In the genomic region with DNA sequence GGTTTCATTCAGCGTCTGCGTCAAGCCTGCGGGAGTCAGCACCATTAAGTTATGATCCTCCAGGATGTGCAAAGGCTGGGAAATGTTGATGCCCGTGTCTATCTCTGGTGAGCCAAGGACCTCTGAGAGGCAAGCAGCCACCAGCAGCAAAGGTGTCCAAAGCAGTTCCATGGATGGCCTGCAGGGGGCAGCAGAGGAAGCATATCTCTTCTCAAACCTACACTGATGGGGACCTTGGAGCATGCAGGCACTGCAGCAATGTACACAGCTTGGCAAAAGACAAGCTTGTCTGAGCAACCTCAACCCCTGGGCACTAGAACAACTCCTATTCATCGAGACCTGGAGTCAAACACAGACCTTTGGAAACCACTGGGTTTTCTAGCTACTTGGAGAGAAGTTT, we compare ENCODE assay signal across 9 mouse cellular contexts. TPM values are rescaled to one million over a fixed set of nuclear protein-coding genes. Genes with fewer than 3 reads are reported as not detected.
DNase-seq lines count a peak whose midpoint lies in the region; ATAC-seq lines count a peak whose summit lies in the region.
"Had no signal": no experiment of that assay in that cellular context is flagged by ENCODE, and none has a peak within 500 bp of the region (broad histone marks: within the 10 kb centered on the region; RNA-seq: fewer than 3 reads in every experiment).

No protein-coding gene starts in this region.

- H3K4me2 ChIP-seq in midbrain, embryonic 14.5 days (ENCODE audit: low read length): no peak overlapping the region

- H3K4me3 ChIP-seq in heart, embryonic 10.5 days: no peak overlapping the region
- no peak overlapping the region for H3K4me3 ChIP-seq in midbrain, embryonic 14.5 days (replicated peaks; ENCODE audit: low read depth, low read length)
- H3K4me3 ChIP-seq: myocyte had no signal

- H3K27me3 ChIP-seq in heart, embryonic 10.5 days (ENCODE audit: insufficient read depth, poor library complexity, severe bottlenecking): no peaks in the 10 kb centered on the region
- H3K27me3 ChIP-seq in midbrain, embryonic 14.5 days (ENCODE audit: control insufficient read depth, insufficient read depth, low read length): no peaks in the 10 kb centered on the region

- intact Hi-C loops in left cerebral cortex, postnatal 10 days (cut with DNase I): loop anchor here (10.0 kb wide), 1 partner anchor 505 kb away; no protein-coding TSS in a partner anchor

- H3K27ac ChIP-seq in heart, embryonic 10.5 days: no peak overlapping the region
- H3K27ac ChIP-seq in midbrain, embryonic 14.5 days (replicated peaks; ENCODE audit: low read depth, low read length): no peak overlapping the region

- peak; percentile 41 for DNase-seq in heart, adult 8-10 months (ENCODE audit: low spot score)
- DNase-seq in heart, embryonic 10.5 days (ENCODE audit: low spot score): no peak
- DNase-seq in adrenal gland, postnatal 25 days: peak; percentile 83
- DNase-seq in embryo, embryonic 11.5 days (ENCODE audit: low read depth, low spot score): peak; percentile 26
- DNase-seq in kidney, adult 18-20 months: peak; percentile 92
- DNase-seq in left cerebral cortex, postnatal 10 days (ENCODE audit: extremely low spot score in 1 of 2, low spot score in 2 of 2): peak; percentile 43 to 53
- peak; percentile 65 for DNase-seq in midbrain, embryonic 14.5 days
- peak; percentile 66 for DNase-seq in testis, postnatal 14 days (ENCODE audit: low spot score)

- H3K36me3 ChIP-seq in heart, embryonic 10.5 days: no peaks in the 10 kb centered on the region
- H3K36me3 ChIP-seq in midbrain, embryonic 14.5 days (ENCODE audit: control insufficient read depth, insufficient read depth, low read length): no peaks in the 10 kb centered on the region

- no peaks in the 10 kb centered on the region for H3K4me1 ChIP-seq in heart, embryonic 10.5 days
- no peaks in the 10 kb centered on the region for H3K4me1 ChIP-seq in midbrain, embryonic 14.5 days (ENCODE audit: control insufficient read depth, insufficient read depth, low read length)

- no peaks in the 10 kb centered on the region for H3K9me3 ChIP-seq in heart, embryonic 10.5 days
- H3K9me3 ChIP-seq in midbrain, embryonic 14.5 days (ENCODE audit: control insufficient read depth, low read length): no peaks in the 10 kb centered on the region

- no peak overlapping the region for H3K9ac ChIP-seq in midbrain, embryonic 14.5 days (replicated peaks; ENCODE audit: low read length)

- ATAC-seq in midbrain, embryonic 14.5 days (ENCODE audit: low FRiP score, low TSS enrichment): no peak

- 49% methylated on average over 5 of the region's 5 CpGs for WGBS in heart, embryonic 10.5 days
- 46% methylated on average over 5 of the region's 5 CpGs for WGBS in midbrain, embryonic 14.5 days

RNA-seq across cellular contexts. Expression of a gene that starts 0.4 kb away (rescaled TPM):
- total RNA-seq in heart, adult 8-10 months (2022): 10 to 100 TPM; 17.1 to 31.6 (median 30.0) TPM
- not detected in 2 replicates for polyA plus RNA-seq in heart, embryonic 10.5 days (2016; fragmentation: Nextera tagmentation; extraction: Ambion mirVana)
- 3.0 and 3.3 TPM in 2 replicates for total RNA-seq in adrenal gland, postnatal 25 days (2021)
- under 1 TPM in 1 of 2 experiments, not detected in 1; 0.39 TPM for total RNA-seq in left cerebral cortex, postnatal 10 days (2021)
- not detected in 2 replicates for polyA plus RNA-seq in midbrain, embryonic 14.5 days (2014; fragmentation: Nextera tagmentation; extraction: Ambion mirVana)
- polyA plus RNA-seq: myocyte had no signal

RNA-seq across cellular contexts. Expression of a gene that starts 3.6 kb away (rescaled TPM):
- total RNA-seq in heart, adult 8-10 months (2022): under 1 TPM in 1 of 4 experiments, not detected in 3; 0.12 TPM
- not detected in 2 replicates for polyA plus RNA-seq in heart, embryonic 10.5 days (2016; fragmentation: Nextera tagmentation; extraction: Ambion mirVana)
- not detected in 2 replicates for total RNA-seq in adrenal gland, postnatal 25 days (2021)
- total RNA-seq in left cerebral cortex, postnatal 10 days (2021): not detected
- 0.13 and 0.16 TPM in 2 replicates for polyA plus RNA-seq in midbrain, embryonic 14.5 days (2014; fragmentation: Nextera tagmentation; extraction: Ambion mirVana)
- polyA plus RNA-seq: myocyte had no signal

RNA-seq across cellular contexts. Expression of a gene that starts 34.5 kb away (rescaled TPM):
- not detected for total RNA-seq in heart, adult 8-10 months (2022)
- not detected in 2 replicates for polyA plus RNA-seq in heart, embryonic 10.5 days (2016; fragmentation: Nextera tagmentation; extraction: Ambion mirVana)
- not detected in 2 replicates for total RNA-seq in adrenal gland, postnatal 25 days (2021)
- total RNA-seq in left cerebral cortex, postnatal 10 days (2021): not detected
- polyA plus RNA-seq in midbrain, embryonic 14.5 days (2014; fragmentation: Nextera tagmentation; extraction: Ambion mirVana): not detected in 2 replicates
- polyA plus RNA-seq: myocyte had no signal

RNA-seq across cellular contexts. Expression of a gene that starts 40.6 kb away (rescaled TPM):
- total RNA-seq in heart, adult 8-10 months (2022): not detected
- 0.20 TPM in 1 of 2 replicates, not detected in the other for polyA plus RNA-seq in heart, embryonic 10.5 days (2016; fragmentation: Nextera tagmentation; extraction: Ambion mirVana)
- total RNA-seq in adrenal gland, postnatal 25 days (2021): not detected in 2 replicates
- total RNA-seq in left cerebral cortex, postnatal 10 days (2021): not detected
- not detected in 2 replicates for polyA plus RNA-seq in midbrain, embryonic 14.5 days (2014; fragmentation: Nextera tagmentation; extraction: Ambion mirVana)
- polyA plus RNA-seq: myocyte had no signal
